Mouse (Mus musculus): ENCODE results near the gene Ell.
A peak's percentile ranks its signal among the peaks of the same experiment; 100 is the strongest.

Gene Ell

DNA sequence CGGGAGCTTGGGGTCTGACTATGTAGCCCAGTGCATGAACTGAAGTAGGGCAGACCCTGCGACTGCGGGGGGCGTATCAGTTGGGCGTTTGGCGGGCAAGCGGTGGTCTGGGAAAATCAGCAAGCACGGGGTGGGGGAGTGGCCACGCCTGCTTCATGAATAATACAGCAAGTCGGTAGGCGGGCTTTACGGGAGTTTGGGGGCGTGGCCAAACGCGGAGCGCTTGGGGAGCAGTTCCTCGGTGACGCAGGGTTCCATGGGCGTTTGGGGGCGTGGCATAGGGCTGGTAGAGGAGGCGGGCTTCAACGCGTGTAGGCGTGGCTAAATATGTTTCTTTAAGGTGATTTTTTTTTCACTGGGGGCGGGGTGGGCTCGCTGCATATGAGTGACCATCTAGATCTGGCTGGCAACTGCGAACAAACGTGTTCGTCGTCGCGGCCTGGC is 602 bp upstream of the Ell start:
- peak; percentile 100 for DNase-seq

- DNase-seq = no peak
These were observed 803 bp downstream of the Ell start for GRCm38 (mm10) chr8:70540013-70540506.

DNA sequence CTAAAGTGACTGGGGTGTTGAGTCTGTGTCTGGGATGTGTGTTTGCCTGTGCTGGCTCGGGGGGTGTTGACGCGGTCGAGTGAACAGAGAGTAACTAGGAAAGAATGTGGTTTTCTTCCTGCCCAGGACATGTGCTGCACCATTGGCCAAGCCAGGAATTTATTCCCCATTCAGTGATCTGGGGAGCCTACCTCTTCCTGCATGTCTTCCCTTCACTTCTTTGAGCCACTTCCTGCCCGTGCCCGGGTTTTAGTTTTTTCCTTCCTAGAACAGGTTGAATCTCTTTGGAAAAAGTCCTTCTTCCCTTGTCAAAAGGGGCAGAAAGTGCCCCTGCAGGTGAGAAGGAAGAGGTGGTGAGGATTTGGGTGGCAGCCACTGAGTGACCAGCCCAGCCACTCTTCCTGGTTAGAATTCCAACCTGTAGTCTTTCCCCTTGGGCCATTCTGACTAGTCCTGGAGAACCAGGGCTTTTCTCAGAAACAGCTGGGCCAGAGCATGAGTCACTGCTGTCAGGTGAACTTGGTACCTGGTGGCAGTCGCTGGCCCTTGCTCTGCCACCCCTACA is 1.3 kb downstream of the Ell start:
- peak; percentile 49 to 63 for DNase-seq

DNA sequence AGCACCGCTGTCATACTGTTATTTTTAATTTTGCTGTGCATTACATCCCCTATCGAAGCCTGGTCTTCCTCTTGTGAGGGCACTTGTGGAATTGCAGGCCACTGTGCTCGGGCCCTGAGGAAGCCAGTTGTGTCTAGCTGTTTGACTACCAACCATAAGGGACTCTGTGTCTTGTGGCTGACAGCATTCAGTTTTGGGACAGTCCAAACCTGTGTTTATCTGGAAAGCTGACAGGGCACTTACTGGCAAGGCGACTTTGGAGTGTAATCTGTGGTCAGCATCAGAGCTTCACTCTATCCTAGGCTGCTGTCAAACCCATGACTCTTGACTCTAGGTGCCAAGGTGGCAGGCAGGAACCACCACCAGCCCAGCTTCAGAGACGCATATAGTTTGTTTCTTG is 1.8 kb downstream of the Ell start:
- no peak for DNase-seq

GRCm38 (mm10) chr8:70544200-70544687 is 5.0 kb downstream of the Ell start:
- peak; percentile 58 to 79 for DNase-seq

GRCm38 (mm10) chr8:70546412-70546811 is 7.2 kb downstream of the Ell start:
- DNase-seq = no peak

GRCm38 (mm10) chr8:70547762-70548161 is 8.5 kb downstream of the Ell start:
- DNase-seq = no peak

GRCm38 (mm10) chr8:70549412-70550184 is 10.3 kb downstream of the Ell start:
- DNase-seq = no peak

- DNase-seq = no peak
These were observed 12.4 kb downstream of the Ell start for GRCm38 (mm10) chr8:70551558-70552161.

DNA sequence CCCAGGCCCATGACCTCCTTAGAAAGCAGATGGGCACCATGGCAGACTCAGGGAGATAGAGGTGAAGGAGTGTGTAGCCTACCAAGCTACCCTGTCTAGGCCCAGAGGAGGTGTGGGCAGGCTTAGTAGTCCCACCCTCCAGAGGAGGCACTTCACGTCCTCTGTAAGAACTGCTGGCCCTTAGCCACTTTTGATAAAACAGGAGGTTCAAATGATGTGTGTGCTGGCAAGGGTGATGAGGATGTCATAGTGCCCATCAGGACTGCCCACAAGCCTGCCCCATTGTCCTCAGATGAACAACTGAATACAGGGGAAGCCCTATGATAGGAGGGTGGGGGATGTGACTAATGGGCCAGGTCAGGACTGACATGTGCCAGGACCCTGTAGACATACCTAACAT is 13.6 kb downstream of the Ell start:
- no peak for DNase-seq

DNA sequence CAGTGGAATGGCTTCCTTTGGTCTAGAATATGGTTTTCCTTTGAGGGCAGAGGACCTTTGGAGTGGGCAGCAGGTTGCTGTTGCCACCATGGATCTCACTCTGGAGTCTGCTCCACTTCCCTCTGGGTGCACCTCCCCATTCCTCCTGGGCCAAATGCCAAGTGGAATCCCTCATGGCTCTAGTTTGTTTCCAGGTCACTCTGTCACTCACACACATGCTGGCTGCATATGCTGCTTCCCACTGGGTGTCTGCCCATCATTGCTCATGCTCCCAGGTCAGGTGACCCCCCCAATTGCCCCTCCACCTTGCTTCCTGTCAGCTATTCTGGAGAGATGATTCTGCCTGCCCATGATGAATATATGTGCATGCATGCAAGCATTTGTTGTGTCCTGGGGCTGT is 14.5 kb downstream of the Ell start:
- peak; percentile 79 to 83 for DNase-seq

- no peak for DNase-seq
These were observed 16.0 kb downstream of the Ell start for GRCm38 (mm10) chr8:70555079-70555747.

DNA sequence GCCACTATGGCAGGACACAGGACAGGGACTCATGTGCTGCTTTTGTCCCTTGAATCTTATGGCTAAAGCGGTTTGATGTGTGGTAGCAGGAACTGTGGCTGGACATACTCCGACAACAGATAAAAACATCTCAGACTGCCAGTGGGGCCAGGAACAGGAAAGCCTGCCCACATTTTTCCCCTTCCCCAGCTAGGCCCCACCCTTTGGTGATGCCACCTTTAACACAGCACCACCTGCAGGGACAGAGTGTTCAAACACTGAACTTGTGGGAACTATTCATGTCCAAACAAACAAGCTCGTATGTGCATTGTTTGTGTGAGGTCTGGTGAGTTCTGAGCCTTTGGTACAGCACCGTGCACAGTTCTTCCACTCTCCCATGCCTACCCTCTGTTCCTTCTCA is 19.1 kb downstream of the Ell start:
- peak; percentile 33 to 55 for DNase-seq

DNA sequence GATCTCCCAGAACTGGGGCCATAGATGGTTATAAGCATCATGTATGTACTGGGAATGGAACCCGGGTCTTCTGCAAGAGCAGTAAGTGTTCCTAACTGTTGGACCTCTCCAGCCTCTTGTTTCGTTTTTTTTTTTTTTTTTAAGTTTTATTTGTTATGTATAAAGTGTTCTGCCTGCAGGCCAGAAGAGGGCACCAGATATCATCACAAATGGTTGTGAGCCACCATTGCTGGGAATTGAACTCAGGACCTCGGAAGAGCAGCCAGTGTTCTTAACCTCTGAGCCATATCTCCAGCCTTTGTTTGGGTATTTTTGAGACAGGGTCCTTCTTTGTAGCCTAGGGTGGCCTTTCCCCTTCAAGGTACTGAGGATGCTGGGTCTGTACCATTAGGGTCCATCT is 19.7 kb downstream of the Ell start:
- DNase-seq = no peak

- DNase-seq = peak; percentile 76 to 88
These were observed 20.8 kb downstream of the Ell start for GRCm38 (mm10) chr8:70560096-70560495.

- DNase-seq = no peak
These were observed 21.3 kb downstream of the Ell start for GRCm38 (mm10) chr8:70560564-70560963.

DNA sequence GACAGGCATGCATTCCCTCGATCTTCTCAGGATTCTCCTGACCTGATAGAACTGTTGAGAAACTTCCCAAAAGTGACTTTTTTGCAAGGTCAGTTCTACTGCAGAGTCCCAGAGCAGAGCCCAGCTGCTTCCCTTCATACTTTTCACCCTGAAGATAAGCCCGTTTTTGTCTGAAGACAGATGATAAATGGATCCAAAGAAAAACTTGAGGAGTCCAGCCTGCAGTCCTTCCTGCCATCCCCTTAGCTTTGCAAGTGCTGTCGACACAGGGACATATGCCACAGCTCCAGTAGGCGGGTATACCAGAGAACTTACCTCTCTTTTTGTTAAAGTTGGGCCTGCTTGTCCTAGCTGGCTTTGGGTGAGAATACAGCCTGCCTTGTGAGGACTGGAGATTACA is 22.1 kb downstream of the Ell start:
- no peak for DNase-seq

DNA sequence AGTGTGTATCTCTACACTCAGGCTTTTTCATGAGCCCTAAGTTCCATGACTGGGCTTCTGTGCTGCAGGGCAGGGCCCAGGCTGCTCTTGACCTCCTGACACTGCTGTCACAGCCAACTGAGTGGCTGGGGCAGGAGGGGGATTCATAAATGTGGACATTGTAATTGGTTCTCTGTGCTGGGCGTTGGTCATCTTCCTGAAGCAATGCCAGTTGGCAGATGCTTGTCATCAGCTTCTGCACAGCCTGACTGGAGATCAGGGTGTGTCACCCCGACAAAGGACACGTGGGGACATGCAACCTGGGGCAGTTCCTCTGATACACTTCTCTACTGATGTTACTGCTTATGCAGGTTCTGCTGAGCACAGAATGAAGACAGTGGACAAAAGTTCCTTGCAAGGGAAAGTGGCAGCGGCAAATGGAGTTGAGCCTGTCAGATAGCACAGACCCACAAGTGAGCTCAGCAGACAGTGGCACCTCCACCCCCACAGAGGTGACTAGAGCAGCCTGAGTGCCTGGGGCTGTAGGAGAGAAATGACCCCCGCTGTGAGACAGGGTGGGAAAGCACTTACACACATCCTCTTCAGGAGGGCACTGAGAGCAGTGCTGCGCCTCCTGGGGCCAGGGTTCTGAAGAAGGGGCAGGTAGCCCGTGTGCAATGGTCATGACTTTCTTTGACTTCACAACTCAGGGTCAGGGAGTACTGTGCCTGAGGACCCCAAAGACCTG is 22.7 kb downstream of the Ell start:
- DNase-seq = peak; percentile 55 to 80

DNA sequence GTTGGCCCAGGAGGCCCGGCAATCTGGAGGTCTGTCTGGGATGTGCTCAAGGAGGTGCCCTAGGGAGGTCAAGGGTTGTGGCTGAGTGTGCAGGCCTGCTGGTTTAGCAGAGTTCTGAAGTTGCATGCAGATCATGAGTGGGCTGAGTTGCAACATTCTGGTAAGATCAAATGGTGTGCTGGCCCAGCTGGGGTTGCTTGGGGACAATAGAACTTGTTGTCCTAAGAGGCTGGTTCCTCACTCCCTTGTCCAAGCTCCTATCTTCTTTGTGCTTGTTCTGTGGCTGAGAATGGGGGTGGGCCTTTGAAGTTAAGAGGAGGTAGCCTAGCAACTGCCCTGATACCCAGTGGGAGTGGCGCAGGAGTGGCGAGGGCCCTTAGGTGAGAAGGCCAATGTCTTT is 23.5 kb downstream of the Ell start:
- no peak for DNase-seq

DNA sequence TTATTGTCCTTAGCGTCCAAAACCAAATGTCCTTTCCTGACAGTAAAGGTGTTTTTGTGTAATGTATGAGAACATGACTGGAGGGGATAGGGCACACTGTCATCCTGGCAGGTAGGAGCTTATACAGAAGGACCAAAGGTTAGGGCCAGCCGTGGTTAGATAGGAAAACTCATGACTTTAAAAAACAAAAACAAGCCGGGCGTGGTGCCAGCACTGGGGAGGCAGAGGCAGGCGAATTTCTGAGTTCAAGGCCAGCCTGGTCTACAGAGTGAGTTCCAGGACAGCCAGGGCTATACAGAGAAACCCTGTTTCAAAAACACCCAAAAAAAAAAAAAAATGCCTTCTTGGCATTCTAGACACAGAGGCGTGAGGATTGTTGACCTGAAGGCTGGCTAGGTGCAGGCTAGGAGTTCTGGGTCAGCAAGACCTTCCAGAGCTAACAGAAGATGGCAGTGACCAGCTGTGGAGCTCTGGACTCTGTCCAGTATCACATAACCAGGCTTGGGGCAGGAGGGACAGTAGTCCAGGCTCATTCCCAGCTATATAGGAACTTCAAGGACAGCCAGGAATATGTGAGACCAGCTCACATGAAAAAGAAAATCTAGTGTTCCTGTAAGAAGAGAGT is 24.6 kb downstream of the Ell start:
- no peak for DNase-seq

DNA sequence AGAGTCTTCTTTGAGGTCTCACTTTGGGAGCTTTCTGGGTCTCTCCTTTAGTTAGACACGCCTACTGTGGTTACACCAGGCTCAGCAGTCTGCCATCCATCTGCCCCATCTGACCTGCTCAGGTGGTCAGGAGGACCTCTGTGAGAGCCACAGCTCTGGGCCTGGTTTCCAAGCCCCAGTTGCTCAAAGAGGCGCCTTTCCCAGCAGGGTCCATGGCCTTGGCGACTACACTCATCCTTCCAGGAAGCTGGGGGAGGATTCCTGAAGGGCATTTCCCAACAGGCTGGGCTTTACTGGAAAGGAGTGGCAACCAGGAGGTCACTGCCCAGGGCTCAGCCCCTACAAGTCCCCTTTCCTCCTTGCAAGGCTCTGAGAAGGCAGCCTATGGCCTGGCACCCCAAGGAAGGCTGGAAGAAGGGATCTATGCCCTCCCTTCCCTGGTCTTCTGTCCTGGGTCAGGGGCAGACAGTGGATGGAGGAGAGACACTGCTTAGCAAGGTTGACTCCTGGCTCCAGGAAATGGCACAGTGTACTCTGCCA is 25.5 kb downstream of the Ell start:
- DNase-seq = no peak

DNA sequence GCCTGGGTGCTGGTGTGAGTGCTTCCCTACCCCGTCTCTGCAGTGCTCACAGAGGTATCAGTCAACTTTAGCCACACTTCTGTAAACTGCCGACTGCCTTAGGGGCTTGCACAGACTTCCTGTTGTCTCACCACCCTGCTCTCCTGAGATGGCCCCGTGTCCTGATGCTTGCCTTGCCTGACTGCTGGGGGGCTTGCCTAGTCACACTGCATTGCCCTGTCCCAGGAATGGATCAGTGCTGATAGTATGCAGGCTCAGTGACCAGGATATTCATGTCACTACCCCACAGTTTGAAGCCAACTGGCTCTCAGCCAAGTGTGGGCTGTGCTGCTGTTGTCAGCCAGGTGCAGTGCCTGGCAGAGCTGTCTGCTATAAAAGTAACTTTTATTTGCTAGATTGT is 26.3 kb downstream of the Ell start:
- DNase-seq = peak; percentile 77 to 82
